Mouse (Mus musculus): ENCODE measurements at regions not wholly inside any gene's neighbourhood (a gene's known extent, or its start where the extent isn't known, plus 50 kb on each side); places are given as distances from the start of the nearest gene placed in this dataset.

- TF ChIP-seq MAX (IDR thresholded peaks at IDR 0.05) (no peak), CTCF (IDR thresholded peaks at IDR 0.05; ENCODE audit: control insufficient read depth, insufficient read depth, insufficient read length) (no peak), CEBPB (IDR thresholded peaks at IDR 0.05; ENCODE audit: low read depth) (no peak)
Measured at GRCm38 (mm10) chr13:59216686-59217298, 368.2 kb downstream of the Agtpbp1 start.

Data from C2C12 (cell line).